Mouse (Mus musculus) lung, embryonic 14.5 days (tissue): ENCODE data around the gene Sst. TPM values are rescaled to one million over a fixed set of nuclear protein-coding genes. Genes with fewer than 3 reads are reported as not detected.
A peak's percentile ranks its signal among the peaks of the same experiment; 100 is the strongest.

Experiments used
- ATAC-seq: fragments of 200-750 bp; cut with Nextera tagmentation; 2 replicates; pipeline ENCODE4 v1.8.0; 2017; ENCODE audit warnings: mild to moderate bottlenecking, moderate TSS enrichment, moderate library complexity; ENCODE audit not compliant: insufficient read depth
- DNase-seq: peaks from one replicate; pipeline ENCODE4 v3.0.0-alpha.2; 2015
- H3K27ac ChIP-seq: fragments of 300-500 bp; sonication (generic); 2 replicates; pipeline ENCODE4 v1.5.1; 2014; ENCODE audit warnings: low read depth, mild to moderate bottlenecking, moderate library complexity
- H3K27me3 ChIP-seq: fragments of 300-500 bp; sonication (generic); 2 replicates; pipeline ENCODE4 v1.6.1; 2014; ENCODE audit warnings: low read length, control low read depth; ENCODE audit not compliant: insufficient read depth
- H3K36me3 ChIP-seq: fragments of 300-500 bp; sonication (generic); 2 replicates; pipeline ENCODE4 v1.6.1; 2014; ENCODE audit warnings: control low read depth; ENCODE audit not compliant: insufficient read depth
- H3K4me1 ChIP-seq: fragments of 300-500 bp; sonication (generic); 2 replicates; pipeline ENCODE4 v1.6.1; 2014; ENCODE audit warnings: antibody characterized with exemption, control low read depth; ENCODE audit not compliant: insufficient read depth
- H3K4me2 ChIP-seq: fragments of 300-500 bp; sonication (generic); 2 replicates; pipeline ENCODE4 v1.6.1; 2014; ENCODE audit warnings: mild to moderate bottlenecking
- H3K4me3 ChIP-seq: fragments of 300-500 bp; sonication (generic); 2 replicates; pipeline ENCODE4 v1.5.1; 2014; ENCODE audit warnings: low read depth, low read length
- H3K9ac ChIP-seq: fragments of 300-500 bp; sonication (generic); 2 replicates; pipeline ENCODE4 v1.6.1; 2014
- H3K9me3 ChIP-seq: fragments of 300-500 bp; sonication (generic); 2 replicates; pipeline ENCODE4 v1.6.1; 2016; ENCODE audit warnings: low read depth, low read length, control low read depth
- CTCF ChIP-seq: IDR thresholded peaks from 2 replicates; pipeline ENCODE4 v1.5.1; 2016; ENCODE audit warnings: antibody characterized with exemption, low read depth
- WGBS: fragments of 180-500 bp; shearing (Covaris S2); extraction: QIAGEN DNeasy Blood & Tissue Kit; methylation state at CpG from one replicate; pipeline ENCODE4 v1.1.7; 2014; 5-methylcytosine and 5-hydroxymethylcytosine counted together
- polyA plus RNA-seq: library from polyadenylated mRNA; unstranded; fragments of >200 nt; fragmentation: Nextera tagmentation; extraction: Ambion mirVana; gene quantifications from 2 replicates; pipeline ENCODE4 v1.2.1, GENCODE M21; 2014

Gene Sst
- not detected in 2 replicates for polyA plus RNA-seq

DNA sequence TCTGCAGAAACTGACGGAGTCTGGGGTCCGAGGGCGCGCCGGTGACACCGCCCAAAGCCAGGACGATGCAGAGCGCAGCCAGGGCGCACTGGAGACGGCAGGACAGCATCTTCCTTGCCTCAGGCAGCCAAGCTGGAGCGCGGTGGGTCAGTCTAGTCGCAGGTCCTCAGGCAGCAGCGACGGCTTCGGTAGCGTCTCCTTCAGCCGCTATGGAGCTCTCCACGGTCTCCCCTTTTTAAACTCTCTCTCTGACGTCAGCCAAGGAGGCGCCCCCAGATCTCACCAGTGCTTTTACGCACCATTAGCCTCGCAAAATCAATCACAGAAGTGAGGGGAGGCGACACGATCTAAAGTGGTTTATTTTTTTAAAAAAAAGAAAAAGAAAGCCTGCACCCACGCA, at the start of gene Sst:
Gene Sst, minus strand, starts transcription at position 323 of the 400 bp plus-strand sequence.
- 6% methylated on average over 26 of the region's 26 CpGs for WGBS
- H3K9ac ChIP-seq, result no peak within 1 kb of the TSS
- TF ChIP-seq CTCF, result no peak
- H3K9me3 ChIP-seq, result no peaks in the 10 kb centered on the region
- ATAC-seq (no peak), DNase-seq (no peak)
- H3K4me2 ChIP-seq, result no peak within 1 kb of the TSS
- H3K4me1 ChIP-seq, result no peaks in the 10 kb centered on the region
- no peak within 1 kb of the TSS for H3K27ac ChIP-seq
- H3K27me3 ChIP-seq, result peaks cover 13% of the 10 kb centered on the region
- no peaks in the 10 kb centered on the region for H3K36me3 ChIP-seq
- H3K4me3 ChIP-seq, result no peak within 1 kb of the TSS

DNA sequence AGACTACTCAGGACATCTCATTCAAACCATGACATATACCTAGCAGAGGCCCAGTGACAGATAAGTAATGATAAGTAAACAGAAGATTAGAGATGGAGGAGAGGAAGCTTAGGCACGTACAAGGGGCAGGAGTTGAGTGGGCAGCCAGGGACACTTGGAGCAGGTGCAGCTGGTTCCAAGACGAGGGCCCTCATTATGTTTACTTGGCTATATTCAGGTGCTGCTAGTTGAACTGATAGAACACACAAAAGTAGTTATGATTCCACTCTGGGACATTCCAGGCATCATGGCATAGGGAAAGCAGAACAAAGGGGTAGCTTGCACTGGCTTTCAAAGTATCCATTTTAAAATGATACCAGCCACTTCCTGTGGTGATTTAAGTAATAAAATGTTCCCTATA, 43.6 kb upstream of the Sst start:
- Histone ChIP-seq H3K9me3 (no peaks in the 10 kb centered on the region), H3K4me1 (no peaks in the 10 kb centered on the region), H3K27ac (peak overlapping the region; percentile 32; the same call in 1 of the 2 replicates), H3K9ac (no peak overlapping the region), H3K4me2 (no peak overlapping the region), H3K4me3 (no peak overlapping the region), H3K36me3 (no peaks in the 10 kb centered on the region), H3K27me3 (no peaks in the 10 kb centered on the region)
- 28% methylated on average over 2 of the region's 2 CpGs for WGBS
- DNase-seq (no peak), ATAC-seq (no peak)
- TF ChIP-seq CTCF, result no peak

DNA sequence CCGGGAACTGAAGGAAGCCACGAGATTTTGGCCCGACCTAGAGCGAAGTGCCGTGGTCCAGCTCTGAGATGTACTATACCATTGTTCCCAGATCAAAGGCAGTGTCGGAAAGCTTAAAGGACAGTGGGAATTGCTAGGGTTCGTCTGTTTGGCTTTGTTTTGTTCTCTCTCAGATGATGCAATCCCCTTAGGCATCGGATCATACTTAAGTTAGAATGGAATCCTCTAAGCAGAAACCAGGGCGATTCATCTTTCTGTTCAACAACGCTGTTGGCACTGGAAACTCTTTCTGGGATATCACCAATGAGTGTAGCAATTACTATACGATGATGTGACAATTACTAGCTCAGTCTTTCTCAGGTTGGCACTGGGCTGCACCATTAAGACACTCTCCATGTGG, 41.5 kb upstream of the Sst start, which contains the start of gene Rtp2:
Gene Rtp2, minus strand, starts transcription at position 101 of the 400 bp plus-strand sequence.
- Histone ChIP-seq H3K4me3 (no peak within 1 kb of the TSS), H3K36me3 (no peaks in the 10 kb centered on the region), H3K9me3 (no peaks in the 10 kb centered on the region), H3K9ac (no peak within 1 kb of the TSS), H3K4me2 (no peak within 1 kb of the TSS), H3K4me1 (no peaks in the 10 kb centered on the region), H3K27me3 (no peaks in the 10 kb centered on the region), H3K27ac (no peak within 1 kb of the TSS)
- TF ChIP-seq CTCF, result no peak
- no peak for DNase-seq
- 76% methylated on average over 11 of the region's 11 CpGs for WGBS
- ATAC-seq, result no peak

GRCm38 (mm10) chr16:23931275-23931674, 40.5 kb upstream of the Sst start:
- H3K9me3 ChIP-seq, result no peaks in the 10 kb centered on the region
- no peak for TF ChIP-seq CTCF
- H3K9ac ChIP-seq, result no peak overlapping the region
- WGBS, result 54% methylated on average over 18 of the region's 18 CpGs
- H3K4me1 ChIP-seq, result no peaks in the 10 kb centered on the region
- DNase-seq (no peak), ATAC-seq (no peak)
- no peak overlapping the region for H3K4me2 ChIP-seq
- H3K36me3 ChIP-seq, result no peaks in the 10 kb centered on the region
- no peaks in the 10 kb centered on the region for H3K27me3 ChIP-seq
- no peak overlapping the region for H3K27ac ChIP-seq
- no peak overlapping the region for H3K4me3 ChIP-seq

- Histone ChIP-seq H3K9ac (no peak overlapping the region), H3K27ac (no peak overlapping the region), H3K27me3 (no peaks in the 10 kb centered on the region), H3K4me1 (no peaks in the 10 kb centered on the region), H3K9me3 (no peaks in the 10 kb centered on the region), H3K4me2 (no peak overlapping the region), H3K36me3 (no peaks in the 10 kb centered on the region), H3K4me3 (no peak overlapping the region)
- ATAC-seq (no peak), DNase-seq (no peak)
- 77% methylated on average over 3 of the region's 3 CpGs for WGBS
- no peak for TF ChIP-seq CTCF
Observed at GRCm38 (mm10) chr16:23930426-23931073, 39.8 kb upstream of the Sst start.

- H3K4me2 ChIP-seq, result no peak overlapping the region
- TF ChIP-seq CTCF, result no peak
- no peak overlapping the region for H3K4me3 ChIP-seq
- no peak overlapping the region for H3K27ac ChIP-seq
- no peak for ATAC-seq
- no peaks in the 10 kb centered on the region for H3K9me3 ChIP-seq
- no peaks in the 10 kb centered on the region for H3K27me3 ChIP-seq
- DNase-seq, result no peak
- H3K9ac ChIP-seq, result no peak overlapping the region
- H3K4me1 ChIP-seq, result no peaks in the 10 kb centered on the region
- 88% methylated on average over 33 of the region's 33 CpGs for WGBS
- H3K36me3 ChIP-seq, result no peaks in the 10 kb centered on the region
Observed at GRCm38 (mm10) chr16:23927301-23928114, 36.8 kb upstream of the Sst start.

DNA sequence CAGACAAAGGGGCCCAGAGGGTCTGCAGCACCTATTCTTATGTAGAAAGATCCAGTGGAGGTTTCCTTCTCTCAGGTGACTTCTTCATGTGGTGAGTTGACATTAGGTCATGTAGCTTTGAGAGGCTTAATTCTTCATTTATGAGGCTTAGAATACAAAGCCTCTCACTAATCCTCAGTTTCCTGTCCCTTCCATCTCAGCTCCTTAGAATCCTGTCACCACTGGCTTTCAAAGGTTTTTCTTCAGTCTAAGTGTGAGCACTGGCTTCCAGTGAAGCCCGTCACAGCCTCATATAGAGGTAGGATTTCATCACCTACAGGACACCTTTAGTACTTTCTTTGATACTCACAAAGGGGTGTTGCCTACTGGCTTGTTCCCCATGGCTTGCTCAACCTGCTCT, 32.1 kb upstream of the Sst start:
- H3K4me1 ChIP-seq, result no peaks in the 10 kb centered on the region
- DNase-seq (no peak), ATAC-seq (no peak)
- H3K9ac ChIP-seq, result no peak overlapping the region
- no peaks in the 10 kb centered on the region for H3K36me3 ChIP-seq
- no peaks in the 10 kb centered on the region for H3K9me3 ChIP-seq
- whole genome bisulfite sequencing, result 82% methylated on average over 1 of the region's 1 CpGs
- no peak overlapping the region for H3K4me2 ChIP-seq
- no peaks in the 10 kb centered on the region for H3K27me3 ChIP-seq
- H3K4me3 ChIP-seq, result no peak overlapping the region
- no peak for TF ChIP-seq CTCF
- no peak overlapping the region for H3K27ac ChIP-seq
